Mouse (Mus musculus) ZHBTc4 (cell line): ENCODE measurements around the gene Ssu2.
A peak's percentile ranks its signal among the peaks of the same experiment; 100 is the strongest.

Experiments
- DNase-seq: peaks from one replicate; pipeline ENCODE4 v3.0.0-alpha.2; 2011; ENCODE audit warnings: low read depth, low spot score

The Ssu2 gene

DNA sequence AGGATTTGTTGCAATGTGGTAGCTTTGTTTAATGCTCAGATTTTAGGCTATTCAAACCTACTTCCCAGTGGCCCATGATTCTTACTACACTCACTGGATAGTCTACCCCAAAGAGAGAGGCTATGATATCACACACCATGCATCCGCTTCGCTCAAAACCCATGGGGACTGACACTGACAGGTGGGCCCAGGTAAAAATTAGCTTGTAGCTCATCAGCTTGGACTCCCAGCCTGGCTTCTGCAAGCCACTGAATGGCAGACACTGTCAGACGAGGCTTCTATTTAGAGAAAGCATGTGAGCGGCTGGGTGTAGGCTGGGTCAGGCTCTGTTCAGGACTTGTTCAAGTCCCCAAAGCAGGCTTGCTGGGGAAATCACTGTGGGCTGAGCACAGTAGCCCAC, 37.4 kb downstream of the Ssu2 start:
- DNase-seq: no peak

DNA sequence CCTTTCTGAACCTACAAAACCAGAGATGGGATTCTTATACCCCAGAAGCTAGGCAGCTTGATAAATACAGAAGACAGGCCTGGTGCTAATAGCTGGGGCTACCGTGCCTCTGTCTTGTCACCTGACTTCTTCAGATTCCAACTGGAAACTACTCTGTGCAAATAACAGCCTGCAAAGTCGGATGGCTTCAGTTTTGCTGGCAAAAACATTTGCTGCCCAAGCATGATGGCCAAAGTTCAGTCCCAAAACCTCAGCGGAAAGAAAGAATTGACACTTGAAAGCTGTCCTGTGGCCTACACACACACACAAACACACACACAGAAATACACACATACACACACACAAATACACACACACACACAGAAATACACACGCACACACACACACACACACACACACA, 48.8 kb downstream of the Ssu2 start:
- no peak for DNase-seq

DNA sequence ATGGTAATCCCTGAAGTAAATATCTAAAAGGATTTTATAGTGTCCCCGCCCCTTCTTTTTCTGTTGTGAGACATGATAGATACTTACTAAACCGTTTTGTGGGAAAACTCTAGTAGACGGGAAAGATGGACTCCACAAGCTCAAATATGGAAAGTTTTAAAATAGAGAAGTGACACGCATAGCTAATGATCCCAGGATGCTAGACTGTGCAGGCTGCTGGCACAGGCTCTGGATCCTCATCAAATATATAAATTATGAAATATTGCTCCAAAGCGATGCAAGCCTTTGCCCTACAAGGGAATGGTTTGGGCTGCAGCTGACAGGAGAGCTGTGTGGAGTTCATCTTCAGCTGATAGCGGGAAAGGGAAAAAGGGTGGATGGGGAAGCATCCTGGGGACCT, 50.2 kb downstream of the Ssu2 start:
- DNase-seq: no peak

DNA sequence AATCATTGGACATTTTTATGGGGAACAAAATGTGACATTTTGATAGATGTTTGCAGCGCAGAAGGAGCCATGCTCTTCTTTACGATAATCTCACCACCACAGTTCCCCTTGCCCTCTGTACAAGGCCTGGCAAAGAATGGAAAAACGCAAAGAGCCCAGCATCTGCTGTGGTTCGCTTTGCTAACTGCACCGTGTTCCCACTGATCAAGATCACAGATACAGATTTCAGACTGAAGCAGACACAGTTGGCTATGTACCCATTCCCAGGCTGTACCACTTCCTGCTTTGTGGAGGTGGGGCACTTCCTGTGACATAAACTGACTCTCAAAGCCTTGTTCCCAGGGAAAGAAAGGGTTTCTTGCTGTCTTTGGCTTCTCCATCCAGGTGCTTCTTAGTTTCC, 53.9 kb downstream of the Ssu2 start:
- no peak for DNase-seq

- no peak for DNase-seq
Measured at GRCm38 (mm10) chr6:112331223-112331598, 56.6 kb downstream of the Ssu2 start.

DNA sequence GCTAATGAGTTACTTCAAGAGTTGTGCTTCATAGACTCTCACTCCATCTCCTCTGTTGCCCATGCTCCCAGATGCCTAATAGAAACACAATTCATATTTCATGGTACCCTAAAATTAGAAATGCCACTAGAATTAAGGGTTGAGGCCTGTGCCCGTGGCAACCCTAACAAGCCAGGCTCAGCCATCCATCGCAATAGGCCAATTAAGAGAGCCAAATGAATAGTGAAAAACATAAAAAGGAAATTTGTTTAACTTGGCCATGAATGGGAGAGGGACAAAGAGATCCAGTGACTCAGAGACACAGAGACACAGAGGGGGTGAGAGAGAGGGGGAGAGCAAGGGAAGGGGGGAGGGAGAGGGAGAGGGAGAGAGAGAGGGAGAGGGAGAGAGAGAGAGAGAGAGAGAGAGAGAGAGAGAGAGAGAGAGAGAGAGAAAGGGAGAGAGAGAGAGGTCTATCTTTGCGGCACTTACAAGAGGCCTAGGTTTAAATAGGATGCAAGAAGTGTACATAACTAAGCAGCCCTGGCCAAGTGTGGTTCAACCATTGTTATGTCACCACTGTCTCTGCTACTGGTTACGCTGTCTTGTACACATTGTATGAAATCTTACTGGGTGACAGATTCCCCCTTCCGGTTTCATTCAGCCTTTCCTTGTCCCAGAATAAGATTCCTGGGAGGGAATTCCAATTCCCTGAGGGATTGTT, 57.2 kb downstream of the Ssu2 start:
- no peak for DNase-seq

GRCm38 (mm10) chr6:112327793-112328192, 60.0 kb downstream of the Ssu2 start:
- no peak for DNase-seq

- DNase-seq: no peak
Measured at GRCm38 (mm10) chr6:112325213-112325612, 62.6 kb downstream of the Ssu2 start.

DNA sequence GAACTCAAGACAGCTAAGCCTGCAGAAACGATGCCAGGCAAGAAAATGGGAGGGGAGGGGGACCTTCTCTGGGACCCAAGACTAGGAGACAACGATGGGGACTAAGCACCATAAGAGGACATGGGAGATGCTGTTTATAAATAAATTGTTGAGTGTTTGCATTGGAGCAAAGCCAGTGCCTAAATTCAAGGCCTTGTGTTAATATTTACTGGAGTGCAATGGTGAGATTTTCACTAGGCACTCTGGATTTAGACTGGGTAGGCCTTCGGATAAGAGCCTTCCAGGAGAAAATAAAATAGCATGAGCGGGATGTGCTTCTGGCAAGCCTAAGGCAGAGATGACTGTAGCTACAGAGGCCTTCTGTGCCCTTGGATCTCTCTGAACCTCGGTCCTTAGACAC, 64.9 kb downstream of the Ssu2 start:
- no peak for DNase-seq

GRCm38 (mm10) chr6:112320679-112321078, 67.1 kb downstream of the Ssu2 start:
- DNase-seq: peak; percentile 62

DNA sequence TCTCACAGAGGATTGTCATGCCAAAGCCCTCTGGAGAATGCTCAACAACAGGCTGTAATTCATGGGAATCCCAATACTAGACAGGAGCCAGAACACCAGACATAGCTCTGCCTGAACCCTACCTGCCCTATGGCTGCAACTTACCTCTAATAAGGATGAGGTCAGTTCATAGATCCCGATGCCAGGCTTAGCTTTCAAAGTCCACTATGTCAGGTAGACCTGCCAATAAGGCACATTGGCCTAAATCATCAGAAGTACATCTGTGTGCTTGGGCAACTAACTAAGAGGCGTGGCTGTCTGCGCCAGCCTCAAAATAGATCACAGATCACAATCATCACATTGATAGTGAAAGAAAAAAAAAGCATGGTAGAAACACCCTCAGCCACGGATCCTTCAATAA, 68.4 kb downstream of the Ssu2 start:
- no peak for DNase-seq

DNA sequence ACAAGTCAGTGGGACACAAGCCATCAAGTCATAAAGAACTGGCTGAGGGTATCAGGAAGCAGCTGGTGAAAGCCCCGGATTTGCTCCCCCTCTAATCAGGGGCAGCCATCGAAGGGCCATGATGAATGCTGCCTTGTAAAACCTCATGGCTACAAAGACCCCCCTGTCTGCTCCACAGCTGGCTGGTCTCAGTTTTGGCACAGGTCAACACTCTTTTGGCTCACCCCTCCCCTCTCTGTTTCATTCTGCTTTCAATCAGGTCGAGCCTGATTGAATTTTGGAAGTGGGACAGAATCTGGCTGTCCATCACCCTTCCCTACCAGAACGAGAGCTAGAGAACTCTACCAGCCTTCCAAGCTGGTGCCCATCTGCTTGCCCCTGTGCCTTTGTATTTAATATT, 76.4 kb downstream of the Ssu2 start:
- no peak for DNase-seq

GRCm38 (mm10) chr6:112309330-112309938, 78.4 kb downstream of the Ssu2 start:
- DNase-seq: no peak
